Mouse (Mus musculus): ENCODE results near the gene Simc1. TPM values are rescaled to one million over a fixed set of nuclear protein-coding genes. Genes with fewer than 3 reads are reported as not detected.
A peak's percentile ranks its signal among the peaks of the same experiment; 100 is the strongest.

Simc1 gene
- polyA plus RNA-seq (2014; fragmentation: Nextera tagmentation; extraction: Ambion mirVana), result 27.2 and 28.5 TPM in 2 replicates

DNA sequence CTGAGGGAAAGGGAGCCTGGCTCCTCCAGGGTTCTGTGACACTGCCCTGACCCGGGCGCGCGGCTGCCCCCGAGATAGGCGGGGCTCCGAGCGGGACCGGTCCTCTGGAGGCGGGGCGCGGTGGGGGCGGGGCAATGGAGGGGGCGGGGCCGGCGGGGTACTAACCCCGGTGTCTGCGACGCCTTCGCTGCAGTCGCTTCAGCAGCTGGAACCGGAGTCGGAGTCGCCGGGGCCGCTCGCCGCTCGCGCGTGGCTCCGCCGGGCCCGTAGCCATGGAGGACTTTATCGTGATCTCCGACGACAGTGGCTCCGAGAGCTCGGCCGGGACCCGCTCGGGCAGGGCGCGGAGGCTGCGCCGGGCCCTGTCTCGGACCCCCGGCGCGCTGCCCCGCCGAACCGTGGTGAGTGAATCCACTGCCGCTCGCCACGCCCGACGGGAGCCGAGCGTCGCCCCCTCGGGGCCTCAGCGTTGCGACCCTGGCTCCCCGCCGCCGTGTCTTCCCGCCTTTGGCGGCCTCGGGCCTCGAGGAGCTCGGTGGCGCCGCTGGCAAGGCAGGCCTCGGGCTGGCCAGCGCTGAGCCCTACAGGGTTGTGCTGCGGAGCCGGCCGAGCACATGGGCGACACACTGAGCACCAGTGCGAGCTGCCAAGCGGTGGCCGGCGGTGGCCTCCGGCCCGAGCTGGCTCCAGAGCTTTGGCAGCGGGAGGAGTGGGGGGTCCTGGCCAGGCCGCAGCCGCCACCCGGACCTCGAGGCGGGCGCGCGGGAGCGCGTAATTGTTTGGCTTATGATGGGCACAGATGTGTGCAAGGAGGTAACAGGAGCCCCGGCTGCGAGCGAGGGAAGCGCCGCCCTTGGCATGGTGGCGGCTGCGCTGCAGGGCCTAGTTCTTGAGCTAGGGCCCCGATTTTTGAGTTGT is at the start of gene Simc1:
Gene Simc1, plus strand, starts transcription at position 176 of the 918 bp plus-strand sequence.
- Histone ChIP-seq H3K9ac (peak within 1 kb of the TSS; percentile 93), H3K27me3 (ENCODE audit: control insufficient read depth, insufficient read depth, low read length) (no peaks in the 10 kb centered on the region), H3K4me3 (replicated peaks; ENCODE audit: low read length) (peak within 1 kb of the TSS; percentile 89), H3K27ac (peak within 1 kb of the TSS; percentile 84), H3K9me3 (ENCODE audit: control insufficient read depth, low read length) (no peaks in the 10 kb centered on the region), H3K4me2 (replicated peaks) (peak within 1 kb of the TSS; percentile 85), H3K36me3 (replicated peaks; ENCODE audit: control insufficient read depth, insufficient read depth) (peaks cover 5% of the 10 kb centered on the region; the same call in 1 of the 2 replicates), H3K4me1 (replicated peaks; ENCODE audit: control insufficient read depth, insufficient read depth, low read length) (peaks cover 15% of the 10 kb centered on the region)
- ATAC-seq (ENCODE audit: low FRiP score) (peak; percentile 90), DNase-seq (ENCODE audit: low spot score) (peak; percentile 60)
- WGBS, result under 1% methylated on average over 105 of the region's 105 CpGs

- H3K27ac ChIP-seq, result no peak overlapping the region
- DNase-seq (ENCODE audit: low spot score) (no peak), ATAC-seq (ENCODE audit: low FRiP score) (no peak)
- WGBS, result 91% methylated on average over 2 of the region's 2 CpGs
- H3K4me2 ChIP-seq (replicated peaks), result no peak overlapping the region
- peaks cover 64% of the 10 kb centered on the region for H3K36me3 ChIP-seq (replicated peaks; ENCODE audit: control insufficient read depth, insufficient read depth)
- H3K9me3 ChIP-seq (ENCODE audit: control insufficient read depth, low read length), result no peaks in the 10 kb centered on the region
- H3K4me3 ChIP-seq (replicated peaks; ENCODE audit: low read length), result no peak overlapping the region
- H3K27me3 ChIP-seq (ENCODE audit: control insufficient read depth, insufficient read depth, low read length), result no peaks in the 10 kb centered on the region
- H3K4me1 ChIP-seq (replicated peaks; ENCODE audit: control insufficient read depth, insufficient read depth, low read length), result no peaks in the 10 kb centered on the region
- H3K9ac ChIP-seq, result no peak overlapping the region
Measured at GRCm38 (mm10) chr13:54457062-54457461, 46.5 kb upstream of the Simc1 start.

- Histone ChIP-seq H3K9me3 (ENCODE audit: control insufficient read depth, low read length) (0 out of 2 replicates have a peak, but pooled peaks cover 5% of the 10 kb centered on the region), H3K36me3 (replicated peaks; ENCODE audit: control insufficient read depth, insufficient read depth) (peaks cover 86% of the 10 kb centered on the region), H3K4me3 (replicated peaks; ENCODE audit: low read length) (no peak overlapping the region), H3K4me1 (replicated peaks; ENCODE audit: control insufficient read depth, insufficient read depth, low read length) (no peaks in the 10 kb centered on the region), H3K27ac (no peak overlapping the region), H3K27me3 (ENCODE audit: control insufficient read depth, insufficient read depth, low read length) (no peaks in the 10 kb centered on the region), H3K9ac (no peak overlapping the region), H3K4me2 (replicated peaks) (no peak overlapping the region)
- no peak for ATAC-seq (ENCODE audit: low FRiP score)
- 89% methylated on average over 4 of the region's 4 CpGs for WGBS
- no peak for DNase-seq (ENCODE audit: low spot score)
Measured at GRCm38 (mm10) chr13:54459282-54459681, 44.3 kb upstream of the Simc1 start.

- 0 out of 2 replicates have a peak, but pooled peaks cover 5% of the 10 kb centered on the region for H3K9me3 ChIP-seq (ENCODE audit: control insufficient read depth, low read length)
- no peaks in the 10 kb centered on the region for H3K27me3 ChIP-seq (ENCODE audit: control insufficient read depth, insufficient read depth, low read length)
- peak within 1 kb of the TSS; percentile 29; the same call in 1 of the 2 replicates for H3K27ac ChIP-seq
- H3K4me3 ChIP-seq (replicated peaks; ENCODE audit: low read length), result peak within 1 kb of the TSS; percentile 85
- peaks cover 9% of the 10 kb centered on the region for H3K4me1 ChIP-seq (replicated peaks; ENCODE audit: control insufficient read depth, insufficient read depth, low read length)
- peak; percentile 91 for DNase-seq (ENCODE audit: low spot score)
- ATAC-seq (ENCODE audit: low FRiP score), result peak; percentile 97
- H3K9ac ChIP-seq, result peak within 1 kb of the TSS; percentile 79
- peaks cover 38% of the 10 kb centered on the region for H3K36me3 ChIP-seq (replicated peaks; ENCODE audit: control insufficient read depth, insufficient read depth)
- under 1% methylated on average over 58 of the region's 67 CpGs for WGBS
- peak within 1 kb of the TSS; percentile 94 for H3K4me2 ChIP-seq (replicated peaks)
Measured at GRCm38 (mm10) chr13:54468098-54469011, 35.2 kb upstream of the Simc1 start, which contains the start of gene Thoc3. Thoc3 (minus strand) TSS chr13:54468849.

- Histone ChIP-seq H3K27ac (no peak overlapping the region), H3K27me3 (ENCODE audit: control insufficient read depth, insufficient read depth, low read length) (no peaks in the 10 kb centered on the region), H3K4me2 (replicated peaks) (peak overlapping the region; percentile 94), H3K9me3 (ENCODE audit: control insufficient read depth, low read length) (0 out of 2 replicates have a peak, but pooled peaks cover 2% of the 10 kb centered on the region), H3K4me3 (replicated peaks; ENCODE audit: low read length) (peak overlapping the region; percentile 85), H3K4me1 (replicated peaks; ENCODE audit: control insufficient read depth, insufficient read depth, low read length) (peaks cover 9% of the 10 kb centered on the region), H3K9ac (peak overlapping the region; percentile 79; the same call in 1 of the 2 replicates), H3K36me3 (replicated peaks; ENCODE audit: control insufficient read depth, insufficient read depth) (peaks cover 32% of the 10 kb centered on the region)
- ATAC-seq (ENCODE audit: low FRiP score) (peak; percentile 82), DNase-seq (ENCODE audit: low spot score) (no peak)
- 17% methylated on average over 4 of the region's 4 CpGs for WGBS
Measured at GRCm38 (mm10) chr13:54469012-54469354, 34.6 kb upstream of the Simc1 start.

DNA sequence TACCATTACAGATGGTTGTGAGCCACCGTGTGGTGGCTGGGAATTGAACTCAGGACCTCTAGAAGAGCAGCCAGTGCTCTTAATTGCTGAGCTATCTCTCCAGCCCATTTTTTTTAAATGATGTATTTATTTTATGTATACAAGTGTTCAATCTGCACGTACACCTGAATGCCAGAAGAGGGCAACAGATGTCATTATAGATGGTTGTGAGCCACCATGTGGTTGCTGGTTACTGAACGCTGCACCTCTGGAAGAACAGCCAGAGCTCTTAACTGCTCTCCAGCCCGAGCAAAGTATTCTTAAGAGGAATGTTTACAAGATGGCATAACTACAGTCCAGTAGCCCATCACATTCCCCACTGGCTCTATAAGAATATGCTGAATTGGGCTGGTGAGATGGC is 31.6 kb upstream of the Simc1 start:
- no peak overlapping the region for H3K4me2 ChIP-seq (replicated peaks)
- DNase-seq (ENCODE audit: low spot score) (no peak), ATAC-seq (ENCODE audit: low FRiP score) (no peak)
- H3K27me3 ChIP-seq (ENCODE audit: control insufficient read depth, insufficient read depth, low read length), result no peaks in the 10 kb centered on the region
- H3K36me3 ChIP-seq (replicated peaks; ENCODE audit: control insufficient read depth, insufficient read depth), result 0 out of 2 replicates have a peak, but pooled peaks cover 2% of the 10 kb centered on the region
- 81% methylated on average over 4 of the region's 4 CpGs for WGBS
- H3K4me1 ChIP-seq (replicated peaks; ENCODE audit: control insufficient read depth, insufficient read depth, low read length), result peaks cover 9% of the 10 kb centered on the region
- no peak overlapping the region for H3K27ac ChIP-seq
- no peak overlapping the region for H3K9ac ChIP-seq
- no peaks in the 10 kb centered on the region for H3K9me3 ChIP-seq (ENCODE audit: control insufficient read depth, low read length)
- no peak overlapping the region for H3K4me3 ChIP-seq (replicated peaks; ENCODE audit: low read length)

GRCm38 (mm10) chr13:54474996-54475395 is 28.6 kb upstream of the Simc1 start:
- Histone ChIP-seq H3K4me3 (replicated peaks; ENCODE audit: low read length) (no peak overlapping the region), H3K36me3 (replicated peaks; ENCODE audit: control insufficient read depth, insufficient read depth) (no peaks in the 10 kb centered on the region), H3K4me1 (replicated peaks; ENCODE audit: control insufficient read depth, insufficient read depth, low read length) (no peaks in the 10 kb centered on the region), H3K27me3 (ENCODE audit: control insufficient read depth, insufficient read depth, low read length) (no peaks in the 10 kb centered on the region), H3K4me2 (replicated peaks) (no peak overlapping the region), H3K27ac (no peak overlapping the region), H3K9ac (no peak overlapping the region), H3K9me3 (ENCODE audit: control insufficient read depth, low read length) (no peaks in the 10 kb centered on the region)
- ATAC-seq (ENCODE audit: low FRiP score), result no peak
- WGBS, result 76% methylated on average over 2 of the region's 2 CpGs
- no peak for DNase-seq (ENCODE audit: low spot score)

GRCm38 (mm10) chr13:54475702-54476101 is 27.9 kb upstream of the Simc1 start:
- no peak overlapping the region for H3K4me3 ChIP-seq (replicated peaks; ENCODE audit: low read length)
- no peak overlapping the region for H3K4me2 ChIP-seq (replicated peaks)
- H3K4me1 ChIP-seq (replicated peaks; ENCODE audit: control insufficient read depth, insufficient read depth, low read length), result no peaks in the 10 kb centered on the region
- no peaks in the 10 kb centered on the region for H3K36me3 ChIP-seq (replicated peaks; ENCODE audit: control insufficient read depth, insufficient read depth)
- DNase-seq (ENCODE audit: low spot score) (no peak), ATAC-seq (ENCODE audit: low FRiP score) (no peak)
- no peak overlapping the region for H3K27ac ChIP-seq
- 79% methylated on average over 5 of the region's 5 CpGs for WGBS
- no peaks in the 10 kb centered on the region for H3K9me3 ChIP-seq (ENCODE audit: control insufficient read depth, low read length)
- H3K27me3 ChIP-seq (ENCODE audit: control insufficient read depth, insufficient read depth, low read length), result no peaks in the 10 kb centered on the region
- no peak overlapping the region for H3K9ac ChIP-seq

DNA sequence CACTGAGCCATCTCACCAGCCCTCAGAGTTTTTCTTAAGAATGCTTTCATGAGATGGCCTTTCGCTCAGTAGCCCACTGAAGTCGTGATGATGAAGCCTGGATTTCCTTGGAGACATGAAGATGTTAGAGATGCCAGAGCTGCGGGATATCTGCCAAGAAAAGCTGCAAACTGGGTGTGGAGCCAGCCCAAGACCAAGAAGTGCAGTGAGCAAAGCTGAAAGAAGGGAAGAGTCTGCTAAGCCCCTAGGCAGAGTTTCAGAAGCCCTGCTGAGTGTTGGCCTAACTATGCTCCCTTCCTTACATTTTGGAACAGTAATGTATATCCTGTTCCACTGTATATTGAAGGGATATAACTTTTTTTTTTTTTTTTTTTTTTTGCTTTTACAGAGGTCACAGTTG is 24.3 kb upstream of the Simc1 start:
- Histone ChIP-seq H3K9ac (no peak overlapping the region), H3K27me3 (ENCODE audit: control insufficient read depth, insufficient read depth, low read length) (no peaks in the 10 kb centered on the region), H3K4me1 (replicated peaks; ENCODE audit: control insufficient read depth, insufficient read depth, low read length) (no peaks in the 10 kb centered on the region), H3K4me2 (replicated peaks) (no peak overlapping the region), H3K27ac (no peak overlapping the region), H3K4me3 (replicated peaks; ENCODE audit: low read length) (no peak overlapping the region), H3K9me3 (ENCODE audit: control insufficient read depth, low read length) (no peaks in the 10 kb centered on the region), H3K36me3 (replicated peaks; ENCODE audit: control insufficient read depth, insufficient read depth) (no peaks in the 10 kb centered on the region)
- 65% methylated on average over 3 of the region's 3 CpGs for WGBS
- no peak for DNase-seq (ENCODE audit: low spot score)
- no peak for ATAC-seq (ENCODE audit: low FRiP score)
